Mouse (Mus musculus): Measurements from ENCODE around the gene Ppcs. TPM values are rescaled to one million over a fixed set of nuclear protein-coding genes. Genes with fewer than 3 reads are reported as not detected.

Gene Ppcs
- polyA plus RNA-seq, 1 experiment from 2014 or later = 22.1 TPM

GRCm38 (mm10) chr4:119403431-119403830 is 18.8 kb downstream of the Ppcs start:
- Histone ChIP-seq H3K27me3 (ENCODE audit: control insufficient read depth, insufficient read depth, low read length) (no peaks in the 10 kb centered on the region), H3K9ac (ENCODE audit: low read length) (no peak overlapping the region), H3K4me2 (no peak overlapping the region), H3K4me1 (ENCODE audit: control insufficient read depth, insufficient read depth, low read length) (no peaks in the 10 kb centered on the region), H3K27ac (ENCODE audit: low read depth, low read length) (no peak overlapping the region), H3K36me3 (ENCODE audit: control insufficient read depth, insufficient read depth, low read length) (peaks cover 2% of the 10 kb centered on the region; the same call in 1 of the 2 replicates), H3K9me3 (ENCODE audit: control insufficient read depth, low read length) (no peaks in the 10 kb centered on the region), H3K4me3 (ENCODE audit: low read depth, low read length) (no peak overlapping the region)
- no peak for ATAC-seq (ENCODE audit: low FRiP score)
- DNase-seq (ENCODE audit: low spot score, missing footprints) = no peak
- WGBS = 79% methylated on average over 2 of the region's 2 CpGs

- Histone ChIP-seq H3K27me3 (ENCODE audit: control insufficient read depth, insufficient read depth, low read length) (no peaks in the 10 kb centered on the region), H3K4me2 (no peak overlapping the region), H3K9ac (ENCODE audit: low read length) (no peak overlapping the region), H3K4me3 (ENCODE audit: low read depth, low read length) (no peak overlapping the region), H3K27ac (ENCODE audit: low read depth, low read length) (no peak overlapping the region), H3K4me1 (ENCODE audit: control insufficient read depth, insufficient read depth, low read length) (no peaks in the 10 kb centered on the region), H3K36me3 (ENCODE audit: control insufficient read depth, insufficient read depth, low read length) (peaks cover 2% of the 10 kb centered on the region; the same call in 1 of the 2 replicates), H3K9me3 (ENCODE audit: control insufficient read depth, low read length) (no peaks in the 10 kb centered on the region)
- ATAC-seq (ENCODE audit: low FRiP score) (no peak), DNase-seq (ENCODE audit: low spot score, missing footprints) (no peak)
- 66% methylated on average over 7 of the region's 7 CpGs for WGBS
These were observed 21.3 kb downstream of the Ppcs start for GRCm38 (mm10) chr4:119400896-119401295.

- Histone ChIP-seq H3K27ac (ENCODE audit: low read depth, low read length) (no peak overlapping the region), H3K9me3 (ENCODE audit: control insufficient read depth, low read length) (no peaks in the 10 kb centered on the region), H3K4me3 (ENCODE audit: low read depth, low read length) (no peak overlapping the region), H3K27me3 (ENCODE audit: control insufficient read depth, insufficient read depth, low read length) (no peaks in the 10 kb centered on the region), H3K4me2 (no peak overlapping the region), H3K4me1 (ENCODE audit: control insufficient read depth, insufficient read depth, low read length) (no peaks in the 10 kb centered on the region), H3K9ac (ENCODE audit: low read length) (no peak overlapping the region), H3K36me3 (ENCODE audit: control insufficient read depth, insufficient read depth, low read length) (peaks cover 2% of the 10 kb centered on the region; the same call in 1 of the 2 replicates)
- 84% methylated on average over 7 of the region's 7 CpGs for WGBS
- ATAC-seq (ENCODE audit: low FRiP score) (no peak), DNase-seq (ENCODE audit: low spot score, missing footprints) (no peak)
These were observed 23.5 kb downstream of the Ppcs start for GRCm38 (mm10) chr4:119398751-119399150.

- DNase-seq (ENCODE audit: low spot score, missing footprints) (peak; percentile 90), ATAC-seq (ENCODE audit: low FRiP score) (no peak)
- Histone ChIP-seq H3K36me3 (ENCODE audit: control insufficient read depth, insufficient read depth, low read length) (no peaks in the 10 kb centered on the region), H3K27me3 (ENCODE audit: control insufficient read depth, insufficient read depth, low read length) (no peaks in the 10 kb centered on the region), H3K4me1 (ENCODE audit: control insufficient read depth, insufficient read depth, low read length) (no peaks in the 10 kb centered on the region), H3K4me3 (ENCODE audit: low read depth, low read length) (no peak overlapping the region), H3K9me3 (ENCODE audit: control insufficient read depth, low read length) (no peaks in the 10 kb centered on the region), H3K4me2 (no peak overlapping the region), H3K9ac (ENCODE audit: low read length) (no peak overlapping the region), H3K27ac (ENCODE audit: low read depth, low read length) (no peak overlapping the region)
- WGBS = 87% methylated on average over 1 of the region's 1 CpGs
These were observed 31.9 kb downstream of the Ppcs start for GRCm38 (mm10) chr4:119390369-119390768.

GRCm38 (mm10) chr4:119389184-119389583 is 33.0 kb downstream of the Ppcs start:
- ATAC-seq (ENCODE audit: low FRiP score) (no peak), DNase-seq (ENCODE audit: low spot score, missing footprints) (no peak)
- H3K27me3 ChIP-seq (ENCODE audit: control insufficient read depth, insufficient read depth, low read length) = no peaks in the 10 kb centered on the region
- H3K4me1 ChIP-seq (ENCODE audit: control insufficient read depth, insufficient read depth, low read length) = no peaks in the 10 kb centered on the region
- H3K4me3 ChIP-seq (ENCODE audit: low read depth, low read length) = no peak overlapping the region
- H3K9ac ChIP-seq (ENCODE audit: low read length) = no peak overlapping the region
- H3K4me2 ChIP-seq = no peak overlapping the region
- 58% methylated on average over 3 of the region's 3 CpGs for WGBS
- no peak overlapping the region for H3K27ac ChIP-seq (ENCODE audit: low read depth, low read length)
- no peaks in the 10 kb centered on the region for H3K36me3 ChIP-seq (ENCODE audit: control insufficient read depth, insufficient read depth, low read length)
- no peaks in the 10 kb centered on the region for H3K9me3 ChIP-seq (ENCODE audit: control insufficient read depth, low read length)

GRCm38 (mm10) chr4:119381471-119382190 is 40.6 kb downstream of the Ppcs start:
- WGBS = 80% methylated on average over 7 of the region's 7 CpGs
- Histone ChIP-seq H3K4me3 (ENCODE audit: low read depth, low read length) (no peak overlapping the region), H3K9me3 (ENCODE audit: control insufficient read depth, low read length) (no peaks in the 10 kb centered on the region), H3K4me2 (no peak overlapping the region), H3K27ac (ENCODE audit: low read depth, low read length) (no peak overlapping the region), H3K4me1 (ENCODE audit: control insufficient read depth, insufficient read depth, low read length) (no peaks in the 10 kb centered on the region), H3K36me3 (ENCODE audit: control insufficient read depth, insufficient read depth, low read length) (no peaks in the 10 kb centered on the region), H3K27me3 (ENCODE audit: control insufficient read depth, insufficient read depth, low read length) (no peaks in the 10 kb centered on the region), H3K9ac (ENCODE audit: low read length) (no peak overlapping the region)
- no peak for DNase-seq (ENCODE audit: low spot score, missing footprints)
- no peak for ATAC-seq (ENCODE audit: low FRiP score)

GRCm38 (mm10) chr4:119369460-119369859 is 52.8 kb downstream of the Ppcs start:
- Histone ChIP-seq H3K4me2 (no peak overlapping the region), H3K4me1 (ENCODE audit: control insufficient read depth, insufficient read depth, low read length) (no peaks in the 10 kb centered on the region), H3K9me3 (ENCODE audit: control insufficient read depth, low read length) (no peaks in the 10 kb centered on the region), H3K4me3 (ENCODE audit: low read depth, low read length) (no peak overlapping the region), H3K27me3 (ENCODE audit: control insufficient read depth, insufficient read depth, low read length) (no peaks in the 10 kb centered on the region), H3K36me3 (ENCODE audit: control insufficient read depth, insufficient read depth, low read length) (no peaks in the 10 kb centered on the region), H3K27ac (ENCODE audit: low read depth, low read length) (no peak overlapping the region), H3K9ac (ENCODE audit: low read length) (no peak overlapping the region)
- 86% methylated on average over 6 of the region's 6 CpGs for WGBS
- ATAC-seq (ENCODE audit: low FRiP score) (no peak), DNase-seq (ENCODE audit: low spot score, missing footprints) (no peak)

Other genes with a start within 250 kb of the Ppcs start
- gene Zfp691, start 248.2 kb downstream of the Ppcs start, polyA plus RNA-seq (2014; fragmentation: Nextera tagmentation; extraction: Ambion mirVana) = 7.7 and 9.0 TPM in 2 replicates
- gene Ermap, start 232.4 kb downstream of the Ppcs start, polyA plus RNA-seq (2014; fragmentation: Nextera tagmentation; extraction: Ambion mirVana) = 7.7 and 9.3 TPM in 2 replicates
- 173 and 179 TPM in 2 replicates for gene Svbp, start 227.1 kb downstream of the Ppcs start, polyA plus RNA-seq (2014; fragmentation: Nextera tagmentation; extraction: Ambion mirVana)
- 0.31 TPM in 1 of 2 replicates, not detected in the other for gene Tmem269, start 204.2 kb downstream of the Ppcs start, polyA plus RNA-seq (2014; fragmentation: Nextera tagmentation; extraction: Ambion mirVana)
- 32.2 and 35.2 TPM in 2 replicates for gene AU022252, start 189.7 kb downstream of the Ppcs start, polyA plus RNA-seq (2014; fragmentation: Nextera tagmentation; extraction: Ambion mirVana)
- gene P3h1, start 189.5 kb downstream of the Ppcs start, polyA plus RNA-seq (2014; fragmentation: Nextera tagmentation; extraction: Ambion mirVana) = 15.5 TPM in 2 replicates
- 0.49 TPM in 1 of 2 replicates, not detected in the other for gene Cldn19, start 167.0 kb downstream of the Ppcs start, polyA plus RNA-seq (2014; fragmentation: Nextera tagmentation; extraction: Ambion mirVana)
- 1,380 and 1,435 TPM in 2 replicates for gene Ybx1, start 127.8 kb downstream of the Ppcs start, polyA plus RNA-seq (2014; fragmentation: Nextera tagmentation; extraction: Ambion mirVana)
- gene Ppih, start 101.9 kb downstream of the Ppcs start, polyA plus RNA-seq (2014; fragmentation: Nextera tagmentation; extraction: Ambion mirVana) = 123 and 124 TPM in 2 replicates
- 8.8 and 10.4 TPM in 2 replicates for gene Ccdc30, start 6.9 kb downstream of the Ppcs start, polyA plus RNA-seq (2014; fragmentation: Nextera tagmentation; extraction: Ambion mirVana)
- 0.41 TPM in 1 of 2 replicates, not detected in the other for gene Zmynd12, start 394 bp upstream of the Ppcs start, polyA plus RNA-seq (2014; fragmentation: Nextera tagmentation; extraction: Ambion mirVana)
- gene Rimkla, start 70.2 kb upstream of the Ppcs start, polyA plus RNA-seq (2014; fragmentation: Nextera tagmentation; extraction: Ambion mirVana) = 6.7 and 7.4 TPM in 2 replicates
- 20.0 and 23.9 TPM in 2 replicates for gene Foxj3, start 114.6 kb upstream of the Ppcs start, polyA plus RNA-seq (2014; fragmentation: Nextera tagmentation; extraction: Ambion mirVana)
- gene Frg2f1, start 117.1 kb upstream of the Ppcs start, polyA plus RNA-seq (2014; fragmentation: Nextera tagmentation; extraction: Ambion mirVana) = 3.2 TPM in 2 replicates
- gene Guca2a, start 215.3 kb upstream of the Ppcs start, polyA plus RNA-seq (2014; fragmentation: Nextera tagmentation; extraction: Ambion mirVana) = not detected in 2 replicates
- gene Guca2b, start 236.5 kb upstream of the Ppcs start, polyA plus RNA-seq (2014; fragmentation: Nextera tagmentation; extraction: Ambion mirVana) = not detected in 2 replicates

Measured in midbrain, embryonic 11.5 days (tissue).